Mouse (Mus musculus) hindbrain, embryonic 10.5 days (tissue): ENCODE data around the gene Atg4b. TPM values are rescaled to one million over a fixed set of nuclear protein-coding genes. Genes with fewer than 3 reads are reported as not detected.

Experiments
- DNase-seq: peaks from one replicate; pipeline ENCODE4 v3.0.0-alpha.2; 2017; ENCODE audit warnings: low spot score
- H3K27ac ChIP-seq: fragments of 300-500 bp; sonication (generic); 2 replicates; pipeline ENCODE4 v1.5.1; 2016; ENCODE audit warnings: mild to moderate bottlenecking, moderate library complexity
- H3K27me3 ChIP-seq: fragments of 300-500 bp; sonication (generic); 2 replicates; pipeline ENCODE4 v1.6.1; 2016; ENCODE audit warnings: mild to moderate bottlenecking; ENCODE audit not compliant: poor library complexity, insufficient read depth, severe bottlenecking
- H3K36me3 ChIP-seq: fragments of 300-500 bp; sonication (generic); 2 replicates; pipeline ENCODE4 v1.6.1; 2016; ENCODE audit warnings: mild to moderate bottlenecking, moderate library complexity
- H3K4me1 ChIP-seq: fragments of 300-500 bp; sonication (generic); replicated peaks from 2 replicates; pipeline ENCODE4 v1.6.1; 2016; ENCODE audit warnings: mild to moderate bottlenecking
- H3K4me3 ChIP-seq: fragments of 300-500 bp; sonication (generic); 2 replicates; pipeline ENCODE4 v1.5.1; 2016; ENCODE audit warnings: mild to moderate bottlenecking, moderate library complexity
- H3K9me3 ChIP-seq: fragments of 300-500 bp; sonication (generic); 2 replicates; pipeline ENCODE4 v1.6.1; 2016; ENCODE audit warnings: mild to moderate bottlenecking, moderate library complexity
- whole genome bisulfite sequencing: fragments of 180-500 bp; shearing (Covaris S2); methylation state at CpG from one replicate; pipeline ENCODE4 v1.1.7; 2016; 5-methylcytosine and 5-hydroxymethylcytosine counted together
- polyA plus RNA-seq: library from polyadenylated mRNA; unstranded; fragments of >200 nt; fragmentation: Nextera tagmentation; extraction: Ambion mirVana; gene quantifications from 2 replicates; pipeline ENCODE4 v1.2.1, GENCODE M21; 2016

The Atg4b gene
- polyA plus RNA-seq, 1 experiment from 2014 or later = 103 TPM

DNA sequence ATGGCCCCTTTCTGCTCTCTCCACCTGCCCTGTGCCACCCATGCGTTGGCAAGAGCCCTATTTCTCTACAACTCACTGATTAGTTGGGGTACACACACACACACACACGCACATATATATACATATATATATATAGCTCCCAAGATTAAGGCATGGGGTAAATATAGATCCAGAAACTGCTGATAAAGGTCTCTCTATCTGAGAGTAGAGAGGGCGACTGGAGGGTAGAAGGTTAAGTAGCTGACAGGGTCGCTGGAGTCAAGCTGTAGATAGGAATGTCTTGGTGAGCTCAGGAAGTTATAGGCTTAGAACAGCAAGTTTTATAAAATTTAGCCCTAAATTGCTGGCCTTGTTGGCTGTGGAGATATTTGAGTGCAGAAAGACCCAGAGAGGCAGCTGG lies 53.5 kb downstream of the Atg4b start:
- 81% methylated on average over 4 of the region's 4 CpGs for WGBS
- H3K9me3 ChIP-seq = no peaks in the 10 kb centered on the region
- DNase-seq = no peak
- peaks cover 53% of the 10 kb centered on the region for H3K36me3 ChIP-seq
- no peaks in the 10 kb centered on the region for H3K27me3 ChIP-seq
- peak overlapping the region; percentile 88 for H3K4me3 ChIP-seq
- H3K4me1 ChIP-seq = peaks cover 42% of the 10 kb centered on the region
- H3K27ac ChIP-seq = peak overlapping the region; percentile 98; the same call in 1 of the 2 replicates

DNA sequence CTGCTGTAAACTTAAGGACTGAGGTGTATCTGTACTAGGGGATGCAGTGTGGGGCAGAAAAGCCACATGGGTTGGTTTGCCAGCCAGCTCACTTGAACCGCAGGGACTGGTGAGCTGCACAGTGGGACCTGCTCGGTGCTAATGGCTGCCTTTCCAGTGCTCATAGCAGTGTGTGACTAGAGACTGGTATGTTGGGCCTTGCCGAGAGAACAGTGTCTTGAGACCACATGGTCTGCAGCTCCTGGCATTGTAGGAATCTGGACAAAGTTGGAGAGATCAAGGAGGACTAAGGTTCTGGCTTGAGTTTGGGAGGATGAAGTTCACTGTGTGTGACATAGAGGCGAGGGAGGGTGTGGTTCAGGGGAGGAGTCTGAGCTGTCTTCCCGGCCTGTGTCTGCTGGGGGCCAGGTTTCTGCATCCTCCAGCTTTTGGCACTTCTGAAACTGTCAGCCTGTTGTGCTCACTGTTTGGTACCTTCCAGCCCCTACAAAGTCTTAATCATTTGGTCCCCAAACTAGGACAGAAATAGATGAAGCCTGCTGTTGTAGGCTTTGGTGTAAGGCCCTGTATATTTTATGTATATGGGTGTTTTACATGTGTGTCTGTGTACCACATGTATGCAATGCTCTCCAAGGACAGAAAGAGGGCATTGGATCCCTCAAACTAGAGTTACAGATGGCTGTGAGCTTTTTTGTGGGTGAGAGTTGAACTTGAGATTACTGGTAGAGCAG lies 54.1 kb downstream of the Atg4b start:
- peak overlapping the region; percentile 88; the same call in 1 of the 2 replicates for H3K4me3 ChIP-seq
- DNase-seq = no peak

GRCm38 (mm10) chr1:93808871-93809270 lies 57.6 kb downstream of the Atg4b start:
- no peak overlapping the region for H3K27ac ChIP-seq
- peaks cover 82% of the 10 kb centered on the region for H3K36me3 ChIP-seq
- no peaks in the 10 kb centered on the region for H3K9me3 ChIP-seq
- WGBS = 92% methylated on average over 4 of the region's 4 CpGs
- no peak overlapping the region for H3K4me3 ChIP-seq
- DNase-seq = no peak
- H3K27me3 ChIP-seq = no peaks in the 10 kb centered on the region
- H3K4me1 ChIP-seq = peaks cover 18% of the 10 kb centered on the region

More for the DNA sequence above, 54.1 kb downstream of the Atg4b start:
- WGBS = 82% methylated on average over 5 of the region's 5 CpGs
- Histone ChIP-seq H3K36me3 (peaks cover 52% of the 10 kb centered on the region), H3K27me3 (no peaks in the 10 kb centered on the region), H3K9me3 (no peaks in the 10 kb centered on the region), H3K4me1 (peaks cover 42% of the 10 kb centered on the region), H3K27ac (no peak overlapping the region)

DNA sequence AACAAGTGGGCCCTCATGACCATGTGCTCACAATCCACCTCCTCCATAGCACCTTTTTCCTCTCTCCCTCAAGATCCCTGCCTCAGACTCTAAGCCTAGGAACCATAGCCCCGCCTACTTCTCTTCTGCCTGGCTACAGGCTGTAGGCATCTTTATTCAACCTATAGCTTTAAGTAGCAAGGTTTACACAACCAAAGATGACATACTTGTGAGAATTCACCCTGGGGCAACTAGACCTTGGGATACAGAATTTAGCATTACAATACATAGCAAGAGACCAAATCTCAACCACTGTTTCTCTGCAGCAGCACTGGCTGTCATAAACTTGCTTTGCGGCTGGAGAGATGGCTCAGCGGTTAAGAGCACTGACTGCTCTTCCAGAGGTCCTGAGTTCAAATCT lies 58.7 kb downstream of the Atg4b start:
- WGBS = 95% methylated on average over 3 of the region's 3 CpGs
- Histone ChIP-seq H3K9me3 (no peaks in the 10 kb centered on the region), H3K36me3 (peaks cover 93% of the 10 kb centered on the region), H3K27ac (no peak overlapping the region), H3K27me3 (no peaks in the 10 kb centered on the region), H3K4me1 (peaks cover 10% of the 10 kb centered on the region), H3K4me3 (no peak overlapping the region)
- DNase-seq = no peak

DNA sequence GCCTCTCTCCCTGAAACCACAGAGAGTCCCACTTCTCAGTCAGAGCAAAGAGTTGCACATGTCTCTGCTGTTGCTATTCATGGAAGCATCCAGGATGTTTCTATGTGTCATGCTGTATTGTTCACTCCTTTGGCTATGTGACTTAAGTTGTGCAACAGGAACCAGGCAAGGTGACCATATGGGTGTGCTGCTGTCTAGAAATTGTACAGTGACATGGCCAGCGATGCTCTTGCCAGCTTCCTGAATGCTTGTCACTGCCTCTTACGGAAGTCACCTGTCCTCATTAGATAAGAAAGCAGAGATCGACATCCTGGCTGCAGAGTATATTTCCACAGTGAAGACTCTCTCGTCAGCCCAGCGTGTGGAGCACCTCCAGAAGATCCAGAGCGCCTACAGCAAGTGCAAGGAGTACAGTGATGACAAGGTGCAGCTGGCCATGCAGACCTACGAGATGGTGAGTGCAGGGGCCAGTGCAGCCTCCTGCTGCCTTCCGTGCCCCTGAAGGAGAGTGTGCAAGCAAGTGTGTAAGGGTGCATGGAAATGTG lies 60.3 kb downstream of the Atg4b start:
- H3K27me3 ChIP-seq = no peaks in the 10 kb centered on the region
- H3K27ac ChIP-seq = no peak overlapping the region
- H3K9me3 ChIP-seq = no peaks in the 10 kb centered on the region
- no peak for DNase-seq
- no peaks in the 10 kb centered on the region for H3K4me1 ChIP-seq
- peaks cover 94% of the 10 kb centered on the region for H3K36me3 ChIP-seq
- no peak overlapping the region for H3K4me3 ChIP-seq
- WGBS = 93% methylated on average over 8 of the region's 8 CpGs

GRCm38 (mm10) chr1:93817823-93818532 lies 66.7 kb downstream of the Atg4b start:
- Histone ChIP-seq H3K4me1 (no peaks in the 10 kb centered on the region), H3K36me3 (peaks cover 88% of the 10 kb centered on the region), H3K9me3 (no peaks in the 10 kb centered on the region), H3K27ac (no peak overlapping the region), H3K27me3 (no peaks in the 10 kb centered on the region), H3K4me3 (no peak overlapping the region)
- WGBS = 92% methylated on average over 8 of the region's 8 CpGs
- no peak for DNase-seq

DNA sequence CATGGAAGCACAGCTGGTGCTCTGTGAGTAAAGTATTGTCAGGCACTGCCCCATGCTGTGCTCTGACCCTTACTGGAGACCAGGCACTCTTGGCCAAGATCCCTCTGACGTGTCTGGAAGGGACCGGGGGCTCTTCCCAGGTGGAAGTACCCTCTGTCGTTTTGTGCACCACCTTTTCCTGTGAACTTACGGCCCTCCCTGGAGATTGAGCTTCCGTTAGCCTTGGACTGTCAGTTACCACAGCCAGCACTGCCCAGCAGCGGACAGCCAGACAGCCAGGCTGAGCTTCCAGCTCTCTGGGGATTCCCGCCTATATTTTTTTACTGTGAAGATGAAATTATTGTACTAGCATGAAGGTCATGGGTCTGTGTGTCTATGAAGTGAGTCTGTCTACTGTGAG lies 67.4 kb downstream of the Atg4b start:
- H3K27ac ChIP-seq = no peak overlapping the region
- no peaks in the 10 kb centered on the region for H3K27me3 ChIP-seq
- 81% methylated on average over 7 of the region's 7 CpGs for WGBS
- H3K4me3 ChIP-seq = no peak overlapping the region
- H3K9me3 ChIP-seq = no peaks in the 10 kb centered on the region
- DNase-seq = no peak
- H3K4me1 ChIP-seq = no peaks in the 10 kb centered on the region
- peaks cover 80% of the 10 kb centered on the region for H3K36me3 ChIP-seq

DNA sequence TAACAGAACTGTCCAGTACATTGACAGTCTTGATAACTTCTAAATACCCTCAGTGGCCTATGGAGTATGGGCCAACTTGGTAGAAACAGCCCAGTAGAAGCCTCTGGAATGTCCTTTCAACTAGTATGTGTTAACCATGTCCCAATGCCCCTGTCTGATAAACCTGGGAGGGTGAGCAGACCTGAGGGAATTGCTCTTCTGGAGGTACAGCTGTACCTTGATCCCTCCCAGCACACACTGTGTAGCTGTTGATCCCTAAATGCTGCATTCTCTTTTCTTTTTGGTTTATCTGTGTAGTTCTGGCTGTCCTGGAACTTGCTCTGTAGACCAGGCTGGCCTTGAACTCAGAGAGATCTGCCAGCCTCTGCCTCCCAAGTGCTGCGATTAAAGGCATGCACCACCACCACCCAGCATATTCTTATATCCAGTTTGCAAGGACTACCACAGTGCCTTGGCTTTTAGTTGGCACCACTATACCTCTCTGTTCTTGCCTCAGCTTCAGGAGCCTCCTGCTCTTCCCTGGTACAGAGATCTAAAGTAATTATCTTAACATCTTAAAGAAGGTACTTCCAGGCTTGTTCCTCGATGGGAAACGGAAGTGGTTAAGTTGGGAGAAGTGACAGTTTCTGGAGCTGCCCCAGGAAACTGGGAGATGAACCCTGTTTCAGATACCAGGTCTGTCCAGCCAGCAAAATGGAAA lies 72.6 kb downstream of the Atg4b start:
- 84% methylated on average over 3 of the region's 3 CpGs for WGBS
- Histone ChIP-seq H3K27ac (peak overlapping the region; percentile 90), H3K36me3 (peaks cover 28% of the 10 kb centered on the region), H3K27me3 (no peaks in the 10 kb centered on the region), H3K9me3 (no peaks in the 10 kb centered on the region), H3K4me3 (peak overlapping the region; percentile 60; the same call in 1 of the 2 replicates), H3K4me1 (peaks cover 16% of the 10 kb centered on the region)
- no peak for DNase-seq

GRCm38 (mm10) chr1:93824609-93825008 lies 73.3 kb downstream of the Atg4b start, which contains the start of gene D2hgdh:
D2hgdh (plus strand) TSS chr1:93824909.
- 4% methylated on average over 10 of the region's 10 CpGs for WGBS
- no peak for DNase-seq
- peaks cover 25% of the 10 kb centered on the region for H3K36me3 ChIP-seq
- peak within 1 kb of the TSS; percentile 90 for H3K27ac ChIP-seq
- H3K27me3 ChIP-seq = no peaks in the 10 kb centered on the region
- H3K4me1 ChIP-seq = peaks cover 16% of the 10 kb centered on the region
- no peaks in the 10 kb centered on the region for H3K9me3 ChIP-seq
- peak within 1 kb of the TSS; percentile 60 for H3K4me3 ChIP-seq

DNA sequence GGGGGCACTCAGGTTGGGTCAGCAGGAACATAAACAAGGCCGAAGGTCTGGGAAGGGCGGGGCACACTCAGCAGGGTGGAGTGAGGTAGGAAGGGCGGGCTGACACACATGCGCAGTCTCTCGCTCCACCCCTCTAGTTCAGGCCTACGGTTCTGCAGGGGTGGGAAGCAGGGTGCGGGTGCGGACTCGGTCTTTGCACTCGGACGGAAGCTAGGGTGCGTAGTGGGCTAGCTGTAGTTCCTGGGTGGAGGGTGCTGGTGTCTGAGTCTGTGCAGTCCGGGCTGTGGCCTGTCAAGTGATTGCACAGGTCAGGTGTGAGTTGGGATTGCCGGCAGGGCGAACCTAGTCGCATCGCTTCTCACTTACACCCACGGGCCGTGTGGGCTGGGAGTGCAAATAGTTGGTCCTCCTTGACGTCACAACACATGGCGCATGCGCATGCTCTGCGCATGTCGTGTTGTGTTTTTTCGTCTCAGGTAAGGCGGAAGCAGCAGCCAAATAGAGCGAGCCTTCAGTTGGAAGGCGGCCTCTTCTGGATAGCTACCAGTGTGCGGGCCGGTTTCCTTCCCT lies 73.9 kb downstream of the Atg4b start:
- Histone ChIP-seq H3K27ac (peak overlapping the region; percentile 90), H3K4me1 (peaks cover 16% of the 10 kb centered on the region), H3K27me3 (no peaks in the 10 kb centered on the region), H3K36me3 (peaks cover 22% of the 10 kb centered on the region), H3K4me3 (peak overlapping the region; percentile 60), H3K9me3 (no peaks in the 10 kb centered on the region)
- DNase-seq = peak; percentile 92
- WGBS = under 1% methylated on average over 30 of the region's 30 CpGs

GRCm38 (mm10) chr1:93825771-93826539 lies 74.7 kb downstream of the Atg4b start:
- peak; percentile 34 for DNase-seq
- H3K27ac ChIP-seq = peak overlapping the region; percentile 90
- WGBS = 48% methylated on average over 27 of the region's 27 CpGs
- peak overlapping the region; percentile 60 for H3K4me3 ChIP-seq
- H3K27me3 ChIP-seq = no peaks in the 10 kb centered on the region
- H3K9me3 ChIP-seq = no peaks in the 10 kb centered on the region
- peaks cover 16% of the 10 kb centered on the region for H3K4me1 ChIP-seq
- H3K36me3 ChIP-seq = peaks cover 14% of the 10 kb centered on the region

- no peak for DNase-seq
- H3K9me3 ChIP-seq = no peaks in the 10 kb centered on the region
- peaks cover 16% of the 10 kb centered on the region for H3K4me1 ChIP-seq
- H3K27me3 ChIP-seq = no peaks in the 10 kb centered on the region
- H3K36me3 ChIP-seq = peaks cover 9% of the 10 kb centered on the region
- H3K27ac ChIP-seq = peak overlapping the region; percentile 90; the same call in 1 of the 2 replicates
- peak overlapping the region; percentile 60; the same call in 1 of the 2 replicates for H3K4me3 ChIP-seq
- 95% methylated on average over 9 of the region's 9 CpGs for WGBS
Measured at GRCm38 (mm10) chr1:93826540-93826835, 75.2 kb downstream of the Atg4b start.
